Mouse (Mus musculus): ENCODE measurements around the gene Dennd4a. TPM values are rescaled to one million over a fixed set of nuclear protein-coding genes. Genes with fewer than 3 reads are reported as not detected.

Gene Dennd4a
- total RNA-seq, 2 experiments from 2014 or later: 27.5 to 61.0 TPM

DNA sequence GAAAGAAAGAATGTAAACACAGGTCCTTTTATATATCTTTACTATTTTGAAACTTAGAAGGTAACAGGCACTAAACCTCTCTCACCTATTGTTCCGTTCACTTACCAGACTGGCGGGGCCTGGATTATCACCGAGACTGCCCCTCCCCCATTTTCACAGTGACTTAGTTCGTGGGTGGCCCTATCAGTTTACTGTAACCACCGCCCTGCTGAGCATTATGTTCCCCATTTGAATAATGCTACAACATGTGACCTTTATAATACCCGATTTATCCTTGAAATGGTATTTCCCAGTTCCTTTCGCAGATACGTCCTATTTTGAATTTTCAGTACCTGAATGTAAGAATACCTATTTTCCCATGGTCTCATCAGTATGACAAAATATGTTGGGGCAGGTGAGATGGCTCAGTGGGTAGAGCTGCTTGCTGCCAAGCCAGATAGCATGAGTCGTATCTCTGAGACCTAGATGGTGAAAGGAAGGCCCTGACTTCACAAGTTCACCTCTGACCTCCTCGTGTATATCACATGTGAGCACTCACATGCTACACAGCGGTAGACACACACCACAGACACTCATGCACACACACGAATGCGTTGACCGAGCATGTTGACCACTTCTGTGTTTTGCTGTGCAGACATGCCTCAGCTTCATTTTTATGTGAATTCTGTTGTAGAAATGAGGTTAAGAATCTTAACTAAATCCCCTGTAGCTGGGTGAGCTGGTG is 93.9 kb downstream of the Dennd4a start:
- no peak for ATAC-seq (replicated peaks; ENCODE audit: poor library complexity, severe bottlenecking)

DNA sequence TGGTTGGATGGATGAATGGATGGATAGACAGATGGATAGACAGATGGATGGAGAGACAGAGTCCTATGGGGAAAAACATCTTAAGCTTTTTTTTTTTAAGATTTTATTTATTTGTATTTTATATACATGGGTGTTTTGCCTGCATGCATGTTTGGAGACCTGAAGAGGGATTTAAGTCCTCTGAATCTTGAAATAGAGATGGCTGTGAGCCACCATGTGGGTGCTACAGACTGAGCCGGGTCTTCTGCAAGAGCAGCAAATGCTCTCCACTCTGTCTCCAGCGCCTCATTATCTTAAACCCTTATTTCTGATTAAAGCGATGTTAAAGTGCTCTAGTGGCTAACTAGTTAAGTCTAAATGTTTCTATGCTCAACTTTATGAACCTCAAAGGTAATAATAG is 96.3 kb downstream of the Dennd4a start:
- no peak for ATAC-seq (replicated peaks; ENCODE audit: poor library complexity, severe bottlenecking)

DNA sequence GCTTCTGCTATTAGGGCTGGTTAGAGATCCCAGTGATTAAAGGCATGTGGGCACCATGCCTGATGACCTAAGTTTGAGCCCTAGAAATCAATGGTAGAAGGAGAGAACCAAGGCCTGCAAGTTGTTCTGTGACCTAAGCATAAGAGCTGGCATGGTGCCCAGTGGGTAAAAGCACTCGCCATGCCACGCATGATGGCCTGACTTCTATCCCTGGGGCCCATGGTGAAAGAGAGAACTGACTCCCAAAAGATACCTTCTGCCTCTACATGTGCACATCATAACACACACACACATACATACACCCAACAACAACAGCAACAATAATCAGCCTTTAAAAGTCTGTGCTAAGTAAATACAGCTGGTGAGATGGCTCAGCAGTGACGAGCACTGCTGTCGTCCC is 102.3 kb downstream of the Dennd4a start:
- ATAC-seq (replicated peaks; ENCODE audit: poor library complexity, severe bottlenecking): no peak

DNA sequence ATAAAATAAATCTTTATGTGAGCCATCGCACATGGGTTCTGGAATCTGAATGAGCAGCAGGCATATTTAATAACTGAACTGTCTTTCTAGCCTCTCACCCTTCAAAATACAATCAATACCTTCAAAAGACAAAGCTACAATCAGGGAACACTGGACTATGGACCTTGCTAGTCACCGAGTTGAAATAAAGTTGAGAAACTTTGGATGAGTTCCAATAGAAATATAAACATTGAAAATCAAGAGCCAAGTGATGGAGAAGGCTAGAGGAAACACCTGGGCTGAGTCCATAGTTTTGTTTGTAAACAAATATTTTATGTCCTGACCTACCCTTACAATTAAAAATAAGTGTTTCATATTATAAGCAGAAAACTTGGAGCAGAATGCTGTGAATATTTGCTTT is 102.8 kb downstream of the Dennd4a start:
- ATAC-seq (replicated peaks; ENCODE audit: poor library complexity, severe bottlenecking): no peak

- no peak for ATAC-seq (replicated peaks; ENCODE audit: poor library complexity, severe bottlenecking)
Observed at GRCm38 (mm10) chr9:64914629-64915028, 103.5 kb downstream of the Dennd4a start.

- no peak for ATAC-seq (replicated peaks; ENCODE audit: poor library complexity, severe bottlenecking)
Observed at GRCm38 (mm10) chr9:64918560-64918959, 107.4 kb downstream of the Dennd4a start.

GRCm38 (mm10) chr9:64925771-64926170 is 114.6 kb downstream of the Dennd4a start:
- peak; percentile 95 for ATAC-seq (replicated peaks; ENCODE audit: poor library complexity, severe bottlenecking)

DNA sequence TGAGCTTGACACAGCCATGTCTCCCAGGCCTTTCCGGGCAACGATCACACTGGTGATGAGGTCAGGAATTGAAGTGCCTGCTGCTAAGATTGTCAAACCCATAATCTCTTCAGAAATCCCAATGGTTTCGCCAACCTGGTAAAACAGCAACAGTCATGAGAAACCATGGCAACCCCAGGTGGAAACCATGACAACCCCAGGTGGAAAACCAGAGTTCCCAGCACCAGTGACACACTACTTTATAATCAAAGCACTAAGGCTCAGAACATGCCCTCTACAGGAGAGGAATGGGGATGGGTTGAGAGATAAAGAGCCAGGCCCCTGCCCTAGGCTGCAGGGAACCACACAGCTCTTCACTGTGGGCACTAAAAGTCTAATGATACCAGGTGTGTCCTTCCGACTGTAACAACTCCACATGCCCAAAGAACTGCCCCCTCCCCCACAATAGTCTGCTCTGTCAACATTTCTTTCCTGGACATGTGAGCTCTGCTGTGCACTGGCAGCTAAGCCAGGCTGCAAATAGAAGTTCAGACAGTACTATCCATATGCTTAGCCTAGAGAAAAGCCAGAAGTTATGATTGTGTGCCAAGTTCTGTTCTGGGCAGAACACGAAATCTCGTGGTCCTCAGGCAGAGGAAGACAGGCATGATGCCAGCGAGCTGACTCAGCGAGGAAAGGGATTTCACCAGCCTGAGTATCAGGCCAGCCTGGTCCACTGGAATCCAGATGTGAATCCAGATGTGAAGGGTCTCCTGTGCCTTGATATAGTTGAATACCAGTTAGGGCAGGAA is 115.3 kb downstream of the Dennd4a start:
- 0 out of 2 replicates have a peak, but pooled peaks have one; percentile 6 for ATAC-seq (replicated peaks; ENCODE audit: poor library complexity, severe bottlenecking)

DNA sequence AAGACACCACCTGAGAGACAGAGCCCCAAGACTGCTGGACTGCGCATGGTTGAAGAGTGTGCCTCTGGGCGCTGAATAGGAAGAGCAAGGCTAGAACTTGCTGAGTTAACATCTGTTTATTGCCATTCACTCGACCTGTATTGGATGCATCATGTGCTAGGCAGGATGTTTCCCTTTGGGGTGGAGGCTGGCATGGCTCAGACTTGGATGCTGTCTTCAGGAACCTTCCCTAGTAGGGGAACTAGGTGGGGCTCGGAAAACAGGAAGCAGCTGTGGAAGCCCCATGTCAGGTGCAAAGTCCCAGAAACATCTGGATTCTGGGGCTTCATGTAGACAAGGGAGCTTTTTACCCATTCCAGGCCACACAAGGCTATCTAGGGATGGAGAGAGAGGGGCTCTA is 119.1 kb downstream of the Dennd4a start:
- no peak for ATAC-seq (replicated peaks; ENCODE audit: poor library complexity, severe bottlenecking)

DNA sequence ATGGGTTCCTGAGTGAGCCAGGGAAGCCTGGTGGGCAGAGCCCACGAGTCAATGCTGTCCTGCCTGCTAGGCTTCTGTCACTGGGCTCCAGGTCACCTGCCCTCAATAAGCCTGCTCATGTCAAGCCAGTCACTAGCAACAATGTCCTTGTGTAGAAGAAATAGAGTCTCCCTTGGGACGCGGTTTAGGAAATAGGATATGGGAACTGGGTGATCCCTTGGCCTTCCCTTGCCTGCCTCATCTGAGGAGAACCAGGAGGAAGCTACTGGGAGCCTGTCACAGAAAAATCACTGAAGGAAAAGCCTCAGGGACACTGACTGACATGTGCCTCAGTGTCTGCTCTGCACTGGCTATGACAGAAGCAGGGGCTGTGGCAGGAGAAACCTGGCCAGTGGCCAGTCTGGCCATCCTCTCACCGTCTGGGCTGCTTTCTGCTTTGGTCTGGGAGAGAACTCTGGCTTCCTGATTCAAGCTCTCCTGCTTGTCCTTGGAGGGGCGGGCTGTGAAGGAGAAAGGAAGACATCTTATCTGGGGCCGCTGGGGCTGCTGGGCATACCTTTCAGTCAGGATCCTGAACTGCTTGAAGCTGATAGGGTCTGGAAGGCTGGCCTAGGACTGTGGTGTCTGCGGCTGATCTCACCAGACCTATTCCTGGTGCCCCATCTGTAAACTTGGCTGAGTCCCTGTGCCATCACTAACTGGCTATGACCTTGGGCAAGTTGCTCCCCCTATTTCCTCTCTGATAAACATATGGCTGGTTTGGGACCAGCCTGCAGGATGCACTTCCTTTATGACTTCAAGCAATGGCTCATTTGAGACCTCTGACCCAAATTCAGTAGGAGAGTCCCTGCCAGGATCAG is 120.8 kb downstream of the Dennd4a start:
- no peak for ATAC-seq (replicated peaks; ENCODE audit: poor library complexity, severe bottlenecking)

DNA sequence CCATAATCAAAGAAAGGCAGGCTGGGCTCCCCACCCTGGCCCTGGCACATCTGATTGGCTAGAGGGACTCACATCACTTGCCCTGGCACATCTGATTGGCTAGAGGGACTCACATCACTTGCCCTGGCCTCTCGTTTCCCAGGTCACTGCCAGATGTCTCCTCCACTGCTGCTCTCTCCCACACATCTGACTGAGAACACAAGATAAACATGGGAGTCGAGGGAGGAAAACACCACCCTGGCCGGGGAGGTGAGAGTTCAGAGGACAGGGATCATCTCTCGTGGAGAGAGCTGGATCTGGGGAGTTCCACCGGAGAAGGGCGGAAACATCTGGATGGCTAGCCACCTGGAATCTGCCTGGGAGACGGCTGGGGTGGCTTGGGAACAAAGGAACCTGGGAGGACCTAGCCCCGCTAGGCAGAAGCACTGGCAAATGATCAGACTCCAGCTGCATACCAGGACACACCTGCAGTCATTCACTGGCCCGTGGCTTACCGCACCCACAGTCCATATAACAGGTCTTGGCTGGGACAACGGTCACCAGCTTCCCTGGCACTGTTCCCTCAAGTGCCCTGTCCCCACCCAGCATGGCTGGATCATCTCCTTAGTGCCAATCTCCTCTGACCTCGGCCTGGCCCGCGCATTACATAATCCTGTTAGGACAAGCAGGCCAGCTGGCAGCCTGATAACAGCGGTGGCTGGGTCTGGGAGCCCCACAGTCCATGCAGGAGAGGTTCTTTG is 123.0 kb downstream of the Dennd4a start:
- ATAC-seq (replicated peaks; ENCODE audit: poor library complexity, severe bottlenecking): no peak

DNA sequence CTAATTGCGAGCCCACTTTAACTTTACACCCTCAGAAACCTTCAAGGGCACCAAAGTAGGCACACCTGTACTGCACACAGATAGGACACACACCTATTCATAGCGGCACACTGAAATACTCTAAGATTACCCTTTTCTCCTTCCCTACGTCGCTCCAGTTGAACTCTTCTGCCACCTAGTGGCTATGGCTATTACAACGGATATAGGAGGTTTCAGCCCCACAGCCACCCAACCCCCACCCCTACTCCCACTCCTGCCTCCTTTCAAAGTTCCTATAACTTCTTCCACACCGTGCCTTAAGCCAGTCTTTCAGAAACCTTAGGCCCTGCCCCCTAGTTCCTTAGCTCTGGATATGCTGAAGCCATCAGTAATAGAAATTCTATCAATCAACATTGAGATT is 125.4 kb downstream of the Dennd4a start:
- peak; percentile 55 for ATAC-seq (replicated peaks; ENCODE audit: poor library complexity, severe bottlenecking)

GRCm38 (mm10) chr9:64937491-64937890 is 126.4 kb downstream of the Dennd4a start:
- ATAC-seq (replicated peaks; ENCODE audit: poor library complexity, severe bottlenecking): no peak

DNA sequence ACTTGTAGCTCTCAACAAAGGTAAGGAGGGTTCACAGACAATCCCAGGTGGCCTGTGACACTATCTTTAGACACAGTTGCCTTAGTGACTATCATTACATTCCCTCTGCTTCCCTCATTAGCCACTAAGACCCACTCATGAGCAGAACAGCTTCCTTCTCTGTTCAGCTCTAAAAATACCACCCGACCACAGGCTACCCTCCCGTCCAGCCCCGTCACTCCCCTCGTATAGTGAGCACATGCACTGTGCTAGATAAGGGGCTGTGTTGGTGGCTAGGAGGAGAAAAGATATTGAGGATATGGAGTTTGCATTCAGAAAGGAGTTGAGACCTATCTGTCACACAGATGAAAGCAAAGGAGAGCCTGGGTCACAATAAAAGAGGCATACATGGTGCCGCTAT is 127.4 kb downstream of the Dennd4a start:
- ATAC-seq (replicated peaks; ENCODE audit: poor library complexity, severe bottlenecking): peak; percentile 60

DNA sequence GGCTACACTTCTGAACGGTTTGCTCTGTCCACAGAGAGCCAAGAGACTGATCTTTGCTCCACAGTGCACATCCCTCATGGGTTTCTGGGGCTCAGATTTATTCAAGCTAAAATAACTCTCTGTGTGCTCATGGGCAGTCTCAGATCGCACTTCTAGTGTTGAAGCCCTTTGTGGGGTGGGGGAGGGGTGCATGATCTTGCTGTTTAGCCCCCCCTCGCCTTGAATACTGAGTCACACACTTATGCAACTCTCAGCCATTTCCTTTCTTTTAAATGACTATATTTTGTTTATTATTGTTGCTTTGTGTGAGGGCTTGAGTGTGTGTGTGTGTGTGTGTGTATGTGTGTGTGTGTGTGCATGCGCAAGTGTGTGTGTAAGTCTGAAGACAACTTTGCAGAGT is 128.1 kb downstream of the Dennd4a start:
- peak; percentile 26; the same call in 1 of the 2 replicates for ATAC-seq (replicated peaks; ENCODE audit: poor library complexity, severe bottlenecking)

GRCm38 (mm10) chr9:64939790-64940189 is 128.7 kb downstream of the Dennd4a start:
- no peak for ATAC-seq (replicated peaks; ENCODE audit: poor library complexity, severe bottlenecking)

GRCm38 (mm10) chr9:64940731-64941346 is 129.7 kb downstream of the Dennd4a start:
- no peak for ATAC-seq (replicated peaks; ENCODE audit: poor library complexity, severe bottlenecking)

DNA sequence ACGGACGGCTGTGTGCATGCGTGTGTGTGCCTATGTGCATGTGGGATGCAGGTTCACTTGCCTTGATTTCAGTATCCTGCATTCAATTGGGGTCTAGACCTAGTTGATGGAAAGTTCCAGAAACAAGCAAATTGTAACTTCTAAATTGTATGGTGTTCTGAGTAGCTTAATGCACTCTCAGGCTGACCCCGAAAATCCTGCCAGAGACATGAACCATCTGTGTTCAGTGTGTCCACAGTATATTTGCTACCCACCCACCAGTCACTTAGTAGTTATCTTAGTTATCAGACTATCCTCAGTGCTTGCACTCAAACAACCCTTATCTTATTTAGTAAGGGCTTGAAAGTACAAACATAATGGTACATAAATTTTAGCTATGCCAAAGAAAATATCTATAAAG is 130.5 kb downstream of the Dennd4a start:
- no peak for ATAC-seq (replicated peaks; ENCODE audit: poor library complexity, severe bottlenecking)

DNA sequence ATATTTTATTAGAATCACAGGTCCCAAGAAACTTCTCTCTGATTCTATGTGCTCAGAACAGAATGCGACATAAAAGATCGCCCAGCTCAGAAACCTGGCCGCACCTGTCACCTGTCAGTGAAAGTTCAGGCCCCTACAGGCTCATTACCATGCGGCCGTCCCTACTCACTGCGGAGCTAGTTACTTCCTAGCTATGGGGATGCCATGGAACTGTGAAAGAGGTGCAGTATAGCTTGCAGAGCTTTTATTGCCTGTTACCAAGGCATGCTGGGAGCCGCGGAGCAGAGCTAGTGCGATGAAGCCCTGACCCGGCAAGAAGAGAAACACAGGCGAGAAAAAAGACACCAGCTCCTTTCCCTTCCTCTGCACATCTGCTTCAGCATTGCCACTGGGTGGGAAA is 132.9 kb downstream of the Dennd4a start:
- no peak for ATAC-seq (replicated peaks; ENCODE audit: poor library complexity, severe bottlenecking)

Data from granulocyte monocyte progenitor cell, adult 5-6 weeks (primary cell).